Mouse (Mus musculus) ovary, adult 18-20 months (tissue): ENCODE data around the gene Gm5431.
"Not testable (repeated sequence)": the region's sequence is repeated elsewhere in the genome, so short reads cannot be mapped to it uniquely, and the experiment has no call there.

ENCODE experiments used
- DNase-seq: peaks from one replicate; pipeline ENCODE4 v3.0.0; 2022; ENCODE audit warnings: low spot score, mixed read lengths

Gene Gm5431

GRCm38 (mm10) chr11:48902021-48902420 lies at the start of gene Gm5431:
Gm5431 (minus strand) TSS chr11:48902214.
- no peak for DNase-seq

GRCm38 (mm10) chr11:48946090-48946489 lies 44.1 kb upstream of the Gm5431 start, which contains the start of gene Psme2b:
Psme2b (minus strand) TSS chr11:48946190.
- DNase-seq = not testable (repeated sequence)

- not testable (repeated sequence) for DNase-seq
Observed at GRCm38 (mm10) chr11:48939286-48939685, 37.3 kb upstream of the Gm5431 start.

- not testable (repeated sequence) for DNase-seq
Observed at GRCm38 (mm10) chr11:48935291-48935690, 33.3 kb upstream of the Gm5431 start.

- not testable (repeated sequence) for DNase-seq
Observed at GRCm38 (mm10) chr11:48933923-48934322, 31.9 kb upstream of the Gm5431 start.

GRCm38 (mm10) chr11:48933422-48933821 lies 31.4 kb upstream of the Gm5431 start:
- DNase-seq = not testable (repeated sequence)

GRCm38 (mm10) chr11:48928068-48928467 lies 26.1 kb upstream of the Gm5431 start:
- DNase-seq = not testable (repeated sequence)

GRCm38 (mm10) chr11:48926437-48926836 lies 24.4 kb upstream of the Gm5431 start:
- DNase-seq = not testable (repeated sequence)

- not testable (repeated sequence) for DNase-seq
Observed at GRCm38 (mm10) chr11:48923818-48924217, 21.8 kb upstream of the Gm5431 start.

- no peak for DNase-seq
Observed at GRCm38 (mm10) chr11:48918380-48918779, 16.4 kb upstream of the Gm5431 start.

- DNase-seq = no peak
Observed at GRCm38 (mm10) chr11:48913611-48914010, 11.6 kb upstream of the Gm5431 start.

GRCm38 (mm10) chr11:48908459-48908858 lies 6.4 kb upstream of the Gm5431 start:
- no peak for DNase-seq

GRCm38 (mm10) chr11:48901567-48901930 lies 465 bp downstream of the Gm5431 start:
- DNase-seq = not testable (repeated sequence)

GRCm38 (mm10) chr11:48900654-48901566 lies 1.1 kb downstream of the Gm5431 start:
- not testable (repeated sequence) for DNase-seq

- DNase-seq = no peak
Observed at GRCm38 (mm10) chr11:48898812-48899431, 3.1 kb downstream of the Gm5431 start.

GRCm38 (mm10) chr11:48876680-48877079 lies 25.3 kb downstream of the Gm5431 start:
- no peak for DNase-seq

- DNase-seq = not testable (repeated sequence)
Observed at GRCm38 (mm10) chr11:48875343-48875837, 26.6 kb downstream of the Gm5431 start.

- no peak for DNase-seq
Observed at GRCm38 (mm10) chr11:48874465-48874864, 27.5 kb downstream of the Gm5431 start.

GRCm38 (mm10) chr11:48873591-48874290 lies 28.3 kb downstream of the Gm5431 start:
- no peak for DNase-seq

- DNase-seq = no peak
Observed at GRCm38 (mm10) chr11:48872695-48873300, 29.2 kb downstream of the Gm5431 start.

- DNase-seq = no peak
Observed at GRCm38 (mm10) chr11:48871817-48872541, 30.0 kb downstream of the Gm5431 start.
